9 mouse cellular contexts compared by ENCODE assay signal in the genomic region with DNA sequence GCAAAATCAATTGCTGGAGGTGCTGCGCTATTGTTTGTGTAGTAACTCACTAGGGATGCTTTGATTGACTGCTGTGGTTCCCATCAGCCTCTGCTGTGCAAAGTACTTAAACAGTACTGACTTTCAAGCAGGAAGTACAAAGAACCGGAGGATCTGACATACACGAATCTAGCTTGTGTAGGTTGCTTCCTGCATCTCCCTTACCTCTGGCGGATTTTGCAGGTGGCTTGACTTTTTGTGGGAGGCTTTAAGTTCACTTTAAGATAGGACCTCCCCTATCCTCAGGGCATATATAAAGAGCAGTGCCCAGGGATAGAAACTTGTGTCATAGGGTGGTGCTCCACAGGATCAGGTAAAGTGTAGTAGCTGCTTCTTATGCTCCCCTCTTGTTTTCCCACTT. TPM values are rescaled to one million over a fixed set of nuclear protein-coding genes. Genes with fewer than 3 reads are reported as not detected.
DNase-seq lines count a peak whose midpoint lies in the region; ATAC-seq and TF ChIP-seq lines count a peak whose summit lies in the region.
"Had no signal": no experiment of that assay in that cellular context is flagged by ENCODE, and none has a peak within 500 bp of the region (broad histone marks: within the 10 kb centered on the region; RNA-seq: fewer than 3 reads in every experiment).

No protein-coding gene starts in this region.

- no peak for TF ChIP-seq POLR2A in lung, adult 2 months (IDR thresholded peaks at IDR 0.05; ENCODE audit: borderline replicate concordance, extremely low read depth, low read depth, low read length)

- no peak for TF ChIP-seq CTCF in lung, adult 2 months (IDR thresholded peaks at IDR 0.05; ENCODE audit: insufficient read depth, low read length)

- H3K4me2 ChIP-seq in lung, embryonic 16.5 days (ENCODE audit: low read depth, low read length) = peak overlapping the region; percentile 42
- H3K4me2 ChIP-seq in forebrain, embryonic 11.5 days (ENCODE audit: low read depth, low read length, severe bottlenecking) = peak overlapping the region; percentile 68
- peak overlapping the region; percentile 56 for H3K4me2 ChIP-seq in limb, embryonic 15.5 days

- no peaks in the 10 kb centered on the region for H3K36me3 ChIP-seq in lung, embryonic 16.5 days (ENCODE audit: control insufficient read depth, insufficient read depth, low read length)
- H3K36me3 ChIP-seq in forebrain, embryonic 11.5 days (ENCODE audit: control insufficient read depth, insufficient read depth, low read length) = no peaks in the 10 kb centered on the region
- H3K36me3 ChIP-seq in limb, embryonic 15.5 days = no peaks in the 10 kb centered on the region

- H3K4me3 ChIP-seq in lung, embryonic 16.5 days (ENCODE audit: low read length) = peak overlapping the region; percentile 21
- no peak overlapping the region for H3K4me3 ChIP-seq in lung, adult 2 months (replicated peaks; ENCODE audit: extremely low read depth, low read depth, low read length)
- peak overlapping the region; percentile 96 for H3K4me3 ChIP-seq in forebrain, embryonic 11.5 days (ENCODE audit: low read depth, low read length)
- peak overlapping the region; percentile 83 for H3K4me3 ChIP-seq in limb, embryonic 15.5 days

- no peak for DNase-seq in lung, adult 2 months
- no peak for DNase-seq in forebrain, embryonic 11.5 days (ENCODE audit: low spot score)
- DNase-seq in thymus, postnatal 25 days = peak; percentile 38
- DNase-seq in adrenal gland, adult 18-20 months (ENCODE audit: low spot score in 2 of 2) = no peak
- no peak for DNase-seq in lung, postnatal 4 days
- DNase-seq in kidney, adult 11 months = no peak
- DNase-seq: kidney, postnatal 4 days had no signal

- no peak for ATAC-seq in lung, embryonic 16.5 days (ENCODE audit: low read depth)
- ATAC-seq in forebrain, embryonic 11.5 days (replicated peaks; ENCODE audit: low FRiP score) = no peak
- ATAC-seq in limb, embryonic 15.5 days (ENCODE audit: insufficient number of reproducible peaks, low FRiP score, low TSS enrichment, low read depth) = no peak

- peaks cover 13% of the 10 kb centered on the region; the same call in 1 of the 2 replicates for H3K27me3 ChIP-seq in lung, embryonic 16.5 days (ENCODE audit: control insufficient read depth, insufficient read depth, low read depth, low read length)
- no peaks in the 10 kb centered on the region; the same call in 1 of the 2 replicates for H3K27me3 ChIP-seq in forebrain, embryonic 11.5 days (ENCODE audit: control insufficient read depth, insufficient read depth, low read length)
- H3K27me3 ChIP-seq in limb, embryonic 15.5 days = no peaks in the 10 kb centered on the region

- no peak overlapping the region for H3K27ac ChIP-seq in lung, embryonic 16.5 days (ENCODE audit: low read length)
- peak overlapping the region; percentile 43; the same call in 1 of the 2 replicates for H3K27ac ChIP-seq in forebrain, embryonic 11.5 days (ENCODE audit: low read depth, low read length)
- peak overlapping the region; percentile 98 for H3K27ac ChIP-seq in limb, embryonic 15.5 days

- WGBS in lung, embryonic 16.5 days = 24% methylated on average over 4 of the region's 4 CpGs
- 42% methylated on average over 4 of the region's 4 CpGs for WGBS in lung, adult 2 months
- 3% methylated on average over 4 of the region's 4 CpGs for WGBS in forebrain, embryonic 11.5 days
- 7% methylated on average over 4 of the region's 4 CpGs for WGBS in limb, embryonic 15.5 days

- no peaks in the 10 kb centered on the region for H3K9me3 ChIP-seq in lung, embryonic 16.5 days (ENCODE audit: control insufficient read depth, low read length)
- H3K9me3 ChIP-seq in forebrain, embryonic 11.5 days (ENCODE audit: control insufficient read depth, low read length) = no peaks in the 10 kb centered on the region
- H3K9me3 ChIP-seq in limb, embryonic 15.5 days = no peaks in the 10 kb centered on the region

- peaks cover 6% of the 10 kb centered on the region for H3K4me1 ChIP-seq in lung, embryonic 16.5 days (replicated peaks; ENCODE audit: control insufficient read depth, insufficient read depth, low read length)
- no peaks in the 10 kb centered on the region for H3K4me1 ChIP-seq in lung, adult 2 months (ENCODE audit: control insufficient read depth, insufficient read depth, low read length)
- H3K4me1 ChIP-seq in forebrain, embryonic 11.5 days (replicated peaks; ENCODE audit: control insufficient read depth, insufficient read depth, low read length) = peaks cover 11% of the 10 kb centered on the region; the same call in 1 of the 2 replicates
- H3K4me1 ChIP-seq in limb, embryonic 15.5 days = peaks cover 17% of the 10 kb centered on the region

- H3K9ac ChIP-seq in lung, embryonic 16.5 days (ENCODE audit: low read length) = no peak overlapping the region
- H3K9ac ChIP-seq in forebrain, embryonic 11.5 days (ENCODE audit: low read length) = peak overlapping the region; percentile 47
- H3K9ac ChIP-seq in limb, embryonic 15.5 days = 0 out of 2 replicates have a peak overlapping the region, but pooled peaks have one; percentile 14

RNA-seq across cellular contexts. Expression of a gene that starts 2.3 kb away (rescaled TPM):
- polyA plus RNA-seq in lung, embryonic 16.5 days (2015; fragmentation: Nextera tagmentation; extraction: Ambion mirVana) = 3.2 and 3.6 TPM in 2 replicates
- polyA plus RNA-seq in lung, adult 2 months (2012; rRNA removed) = 5.4 and 7.1 TPM in 2 replicates
- polyA plus RNA-seq in forebrain, embryonic 11.5 days (2014; fragmentation: Nextera tagmentation; extraction: Ambion mirVana) = 16.4 and 17.2 TPM in 2 replicates
- polyA plus RNA-seq in limb, embryonic 15.5 days (2015; fragmentation: Nextera tagmentation; extraction: Ambion mirVana) = 28.6 and 35.9 TPM in 2 replicates
- 10 to 100 TPM in 1 of 2 experiments, 1 to 10 TPM in 1; 7.7 to 12.2 TPM for total RNA-seq in adrenal gland, adult 18-20 months (2021)
